Mouse (Mus musculus): ENCODE results near the gene Fkbpl.
A peak's percentile ranks its signal among the peaks of the same experiment; 100 is the strongest.

Gene Fkbpl

DNA sequence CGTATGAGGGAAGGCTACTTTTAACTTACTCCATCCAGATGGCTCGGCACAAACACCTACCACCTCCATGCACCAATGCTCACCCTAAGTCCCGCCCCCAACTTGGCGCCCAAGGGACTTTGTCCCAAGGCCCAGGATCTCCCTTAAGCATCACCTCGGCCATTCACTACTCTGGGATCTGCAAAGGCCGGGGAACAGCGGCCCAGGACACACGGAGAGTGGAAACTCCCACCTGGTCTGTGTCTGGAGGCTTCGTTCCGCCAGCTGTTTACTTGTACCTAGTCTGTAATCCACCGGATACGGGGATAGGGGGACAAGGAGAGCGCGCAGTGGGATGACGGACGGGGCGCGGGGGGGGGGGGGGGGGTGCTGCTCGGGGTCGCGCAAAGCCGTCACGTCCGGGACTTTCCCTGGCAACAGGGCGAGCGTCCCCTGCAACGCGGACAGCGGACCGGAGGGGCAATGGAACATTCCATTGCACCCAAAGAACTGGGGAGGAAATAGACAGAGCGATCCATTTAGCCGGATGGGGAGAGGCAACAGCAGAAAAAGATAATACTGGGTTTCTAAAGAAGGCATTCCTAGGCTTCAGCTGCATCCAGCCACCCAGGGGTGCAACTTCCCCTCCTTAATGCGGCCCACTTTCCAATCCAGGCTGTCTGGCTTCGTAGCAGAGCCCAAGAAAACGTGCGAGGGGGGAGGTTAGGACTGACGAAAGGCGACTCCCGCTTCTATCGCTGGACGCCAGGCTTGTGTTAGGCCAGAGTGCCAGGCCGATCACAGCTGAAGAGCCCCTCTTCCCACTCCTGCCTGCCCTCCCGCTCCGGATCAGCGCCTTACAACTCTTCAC, 17.2 kb upstream of the Fkbpl start:
- peak; percentile 86 to 88 for DNase-seq (ENCODE audit: low spot score in 2 of 2)

DNA sequence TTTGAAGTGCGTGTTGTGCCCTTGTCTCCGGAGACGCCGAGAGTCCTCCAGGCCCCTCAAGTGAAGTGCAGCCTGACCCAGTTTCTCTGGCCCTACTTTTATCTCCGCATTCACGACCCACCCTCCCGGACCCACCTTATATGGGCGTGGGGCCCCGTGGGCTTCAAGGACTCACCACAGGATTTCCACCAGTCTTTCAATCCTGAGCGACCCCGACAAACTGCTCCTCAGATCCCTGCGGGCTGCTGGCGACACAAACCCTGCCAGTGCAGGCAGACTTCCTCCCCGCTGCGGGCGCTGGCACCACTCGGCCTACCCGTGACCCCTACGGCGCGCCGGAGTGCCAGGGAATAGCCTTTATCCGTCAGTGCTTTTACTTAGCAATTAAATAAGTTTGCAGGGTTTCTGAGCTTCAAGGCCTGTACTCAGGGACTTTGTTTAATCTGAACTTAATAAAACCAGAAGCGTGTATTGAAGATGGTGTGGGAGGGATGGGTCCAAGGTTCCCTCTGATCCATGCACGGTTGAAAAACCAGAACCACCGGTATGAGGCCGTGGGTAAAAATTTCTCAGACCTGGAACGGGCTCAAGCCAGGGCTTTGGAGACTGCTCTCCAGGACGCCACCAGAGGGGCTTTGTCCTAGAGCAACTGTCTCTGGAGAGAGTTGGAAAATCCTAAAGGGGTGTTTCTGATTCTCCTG, 16.5 kb upstream of the Fkbpl start, which contains the start of gene Ppt2:
Gene Ppt2 (minus strand): TSS at position 568 of the 701 bp plus-strand sequence.
- peak in 1 of 2 experiments; percentile 50 for DNase-seq (ENCODE audit: low spot score in 2 of 2)

DNA sequence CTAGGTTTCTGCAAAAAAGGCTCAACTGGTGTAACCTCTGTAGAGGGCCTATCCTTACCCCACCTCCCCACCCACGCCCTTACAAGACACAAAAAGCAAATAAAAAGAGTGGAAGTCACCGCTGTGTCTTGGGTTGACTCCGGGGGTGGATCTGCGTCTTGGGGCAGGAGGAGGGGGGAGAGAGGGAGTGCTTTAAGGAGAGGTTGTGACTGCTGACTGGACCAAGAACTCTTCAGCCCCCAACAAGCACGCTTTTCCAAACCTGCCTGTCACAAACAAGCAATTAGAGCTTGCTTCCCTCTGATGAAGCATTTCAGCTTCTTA, 16.0 kb upstream of the Fkbpl start:
- no peak for DNase-seq (ENCODE audit: low spot score in 2 of 2)

DNA sequence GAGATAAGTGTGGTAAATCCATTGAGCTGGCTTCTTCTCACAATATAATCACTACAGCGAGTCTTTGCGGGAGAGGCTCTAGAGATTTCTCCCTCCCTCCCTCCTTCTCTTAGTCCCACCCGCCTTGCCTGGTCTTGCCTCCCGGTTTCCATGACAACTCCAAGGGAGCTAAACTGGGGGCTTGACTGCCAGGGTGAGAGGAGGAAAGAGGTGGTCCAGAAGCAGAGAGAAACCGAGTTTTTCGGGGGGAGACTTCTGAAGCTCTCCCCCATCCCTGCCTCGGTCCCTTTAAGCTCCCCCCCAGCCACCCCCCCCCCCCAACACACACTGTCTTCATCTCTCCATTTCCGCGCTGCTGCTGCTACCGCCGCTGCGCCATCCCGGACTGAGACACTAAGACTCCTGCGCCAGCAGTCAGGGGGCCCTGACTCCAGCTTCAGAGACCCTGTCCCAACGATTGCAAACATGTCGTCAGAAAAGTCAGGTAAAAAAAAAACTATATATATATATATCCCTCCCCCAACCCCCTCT, 15.3 kb upstream of the Fkbpl start, which contains the start of gene Prrt1:
Gene Prrt1 (plus strand): TSS at position 313 of the 531 bp plus-strand sequence.
- DNase-seq (ENCODE audit: low spot score in 2 of 2) = peak in 1 of 2 experiments; percentile 61

DNA sequence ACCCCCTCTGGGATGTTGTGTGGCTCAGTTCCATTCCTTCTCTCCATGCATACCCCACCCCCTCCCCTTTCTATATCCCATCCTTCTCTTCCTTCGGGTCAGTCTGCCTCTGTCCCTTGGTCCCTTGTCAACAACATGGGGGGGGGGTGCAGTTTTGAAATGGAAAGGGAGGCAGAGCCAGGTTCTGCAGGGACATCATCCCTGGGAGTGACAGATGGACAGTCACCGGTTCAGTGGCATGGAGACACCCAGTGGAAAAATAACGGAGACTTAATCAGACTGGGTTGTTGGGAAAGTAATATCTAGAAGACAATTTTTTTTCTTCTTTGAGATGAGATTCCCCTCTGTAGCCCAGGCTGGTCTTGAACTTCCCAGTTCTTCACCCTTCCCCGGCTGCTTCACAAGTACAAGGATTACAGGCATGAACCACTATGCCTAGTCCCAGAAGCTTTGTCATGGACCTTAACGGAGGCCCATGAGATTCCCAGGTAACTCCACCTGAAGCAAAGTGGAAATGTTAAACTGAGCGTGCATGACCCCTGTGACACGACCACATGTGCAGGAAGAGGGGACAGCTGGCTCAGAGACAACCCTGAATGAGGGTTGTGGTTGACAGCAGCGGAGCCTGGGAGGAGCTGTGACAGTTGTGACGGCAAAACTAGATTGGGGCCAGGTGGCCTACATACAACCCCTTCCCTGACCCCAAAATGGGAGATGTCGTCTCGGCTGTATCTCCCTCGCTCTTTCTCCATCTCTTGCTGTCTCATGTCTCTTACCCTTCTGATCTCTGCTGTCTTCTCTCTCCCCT, 14.6 kb upstream of the Fkbpl start:
- DNase-seq (ENCODE audit: low spot score in 2 of 2) = no peak

DNA sequence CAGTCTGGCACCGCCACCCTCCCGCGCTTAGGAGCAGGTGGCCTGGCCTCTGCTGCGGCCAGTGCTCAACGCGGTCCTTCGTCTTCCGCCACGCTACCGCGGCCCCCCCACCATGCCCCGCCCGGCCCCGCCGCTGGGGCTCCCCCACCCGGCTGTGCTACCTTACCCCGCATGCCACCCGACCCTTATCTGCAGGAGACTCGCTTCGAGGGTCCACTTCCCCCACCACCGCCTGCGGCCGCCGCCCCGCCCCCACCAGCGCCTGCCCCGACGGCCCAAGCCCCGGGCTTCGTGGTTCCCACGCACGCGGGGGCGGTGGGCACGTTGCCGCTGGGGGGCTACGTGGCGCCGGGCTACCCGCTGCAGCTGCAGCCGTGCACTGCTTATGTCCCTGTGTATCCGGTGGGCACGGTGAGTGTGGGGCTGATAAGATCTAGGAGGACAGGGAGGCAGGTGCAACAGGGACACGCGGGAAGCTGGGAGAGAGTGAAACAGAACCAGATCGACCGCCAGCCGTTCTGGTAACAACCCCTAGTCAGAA, 13.7 kb upstream of the Fkbpl start:
- peak in 1 of 2 experiments; percentile 41 for DNase-seq (ENCODE audit: low spot score in 2 of 2)

DNA sequence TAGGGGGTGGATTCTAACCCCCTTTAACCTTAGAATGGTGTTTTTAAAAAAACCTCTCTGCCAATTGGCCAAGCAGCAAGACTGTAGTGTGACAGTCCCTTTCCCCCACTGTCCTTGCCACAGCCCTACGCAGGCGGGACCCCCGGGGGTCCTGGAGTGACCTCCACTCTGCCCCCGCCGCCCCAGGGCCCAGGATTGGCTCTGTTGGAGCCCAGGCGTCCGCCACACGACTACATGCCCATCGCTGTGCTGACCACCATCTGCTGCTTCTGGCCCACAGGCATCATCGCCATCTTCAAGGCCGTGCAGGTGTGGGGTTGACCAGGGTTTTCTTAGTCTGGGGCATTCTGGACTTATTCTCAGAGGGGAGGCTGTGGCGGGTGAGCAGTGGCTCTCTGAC, 12.9 kb upstream of the Fkbpl start:
- DNase-seq (ENCODE audit: low spot score in 2 of 2) = peak in 1 of 2 experiments; percentile 30

DNA sequence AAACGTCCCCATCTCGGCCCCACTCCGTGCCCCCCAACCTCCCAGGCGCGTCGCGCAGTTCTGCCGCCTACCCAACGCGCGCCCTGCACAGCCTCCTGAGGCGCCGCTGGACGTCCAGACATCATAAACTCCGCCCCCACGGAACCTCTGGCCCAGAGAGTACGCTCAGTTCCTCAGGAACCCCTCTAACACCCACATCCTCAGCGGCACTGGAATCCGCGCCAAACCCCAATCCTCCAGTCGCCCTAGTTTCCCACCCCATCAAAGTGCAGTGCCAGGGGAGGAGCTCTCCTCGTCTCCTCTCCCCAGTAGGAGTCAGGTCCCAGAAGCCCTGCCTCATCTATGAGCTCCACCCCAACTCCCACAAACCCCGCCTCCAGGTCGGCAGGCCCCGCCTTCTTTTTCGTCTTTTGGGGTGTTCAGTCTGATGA, 12.3 kb upstream of the Fkbpl start:
- DNase-seq (ENCODE audit: low spot score in 2 of 2) = peak; percentile 79 to 85

DNA sequence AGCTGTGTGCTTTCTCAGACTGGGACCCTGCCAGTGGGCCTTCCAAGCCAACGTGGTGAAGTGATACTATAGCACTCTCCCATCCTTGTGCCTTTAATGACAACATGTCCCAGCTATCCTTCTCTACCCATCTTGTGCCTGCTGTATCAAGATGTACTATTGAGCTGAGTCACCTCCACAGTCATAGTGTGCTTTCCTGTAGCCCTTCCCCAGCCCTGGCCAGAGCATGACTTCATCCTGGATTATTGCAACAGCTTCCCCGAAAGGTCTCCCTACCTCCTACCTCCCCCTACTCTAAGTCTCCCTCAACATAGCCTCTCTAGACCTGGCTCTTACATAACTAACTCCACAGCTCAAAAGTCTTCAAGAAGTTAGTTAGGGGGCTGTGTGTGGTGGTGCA, 8.9 kb upstream of the Fkbpl start:
- DNase-seq (ENCODE audit: low spot score in 2 of 2) = no peak

DNA sequence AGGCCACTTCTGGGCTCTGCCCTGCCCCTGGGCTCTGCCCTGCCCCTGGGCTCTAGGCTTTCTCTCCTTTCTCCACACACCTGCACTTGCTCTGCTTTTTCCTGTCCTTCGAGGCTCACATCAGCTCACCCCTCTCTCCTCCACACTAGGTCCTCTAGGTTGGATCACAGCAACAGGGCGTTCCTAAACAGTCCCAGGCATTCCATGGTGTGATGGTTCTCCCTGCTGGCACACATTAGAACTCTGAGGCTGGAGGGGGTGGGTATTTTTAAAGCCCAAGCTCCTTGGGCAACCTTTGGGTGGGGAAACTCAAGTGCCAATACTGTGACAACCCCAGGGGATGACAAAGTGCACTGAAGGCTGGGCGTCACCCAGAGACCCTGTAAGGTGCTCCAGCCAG, 7.1 kb upstream of the Fkbpl start:
- DNase-seq (ENCODE audit: low spot score in 2 of 2) = no peak

DNA sequence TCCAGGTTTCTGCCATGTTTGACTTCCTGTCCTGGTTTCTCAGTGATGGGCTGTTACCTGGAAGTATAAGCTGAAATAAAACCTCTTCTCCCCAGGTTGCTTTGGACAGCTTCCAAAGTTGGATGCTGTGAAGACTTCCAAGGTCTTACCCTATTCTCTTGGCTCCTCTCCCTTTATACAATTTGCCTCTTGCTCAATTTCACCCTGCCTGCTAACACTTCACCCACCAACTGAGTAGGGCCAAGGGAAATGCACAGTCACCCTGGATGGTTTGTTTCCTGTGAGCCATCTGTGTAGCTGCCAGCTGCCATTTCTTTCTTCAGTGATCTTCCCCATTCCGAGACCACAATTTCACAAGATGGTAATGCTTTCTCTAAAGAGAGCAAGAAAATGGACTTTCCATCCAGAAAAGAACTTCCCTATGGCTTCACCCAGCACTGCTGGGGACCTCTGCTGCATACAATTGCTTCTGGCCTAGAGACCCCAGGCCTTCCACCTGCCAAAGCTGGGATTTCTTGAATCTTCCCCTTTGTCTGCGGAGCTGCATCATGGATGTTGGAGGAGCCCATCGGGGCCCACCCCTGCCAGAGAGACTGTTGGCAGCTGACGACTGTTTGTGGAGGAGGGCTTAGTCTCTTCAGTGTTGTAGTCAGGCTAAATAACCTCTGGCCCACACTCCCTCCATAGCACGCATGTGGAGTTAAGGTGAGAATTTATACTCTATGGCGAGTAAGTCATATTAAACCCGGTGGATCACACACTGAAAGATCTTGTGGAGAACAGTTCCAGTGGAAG, 4.9 kb upstream of the Fkbpl start:
- no peak for DNase-seq (ENCODE audit: low spot score in 2 of 2)

DNA sequence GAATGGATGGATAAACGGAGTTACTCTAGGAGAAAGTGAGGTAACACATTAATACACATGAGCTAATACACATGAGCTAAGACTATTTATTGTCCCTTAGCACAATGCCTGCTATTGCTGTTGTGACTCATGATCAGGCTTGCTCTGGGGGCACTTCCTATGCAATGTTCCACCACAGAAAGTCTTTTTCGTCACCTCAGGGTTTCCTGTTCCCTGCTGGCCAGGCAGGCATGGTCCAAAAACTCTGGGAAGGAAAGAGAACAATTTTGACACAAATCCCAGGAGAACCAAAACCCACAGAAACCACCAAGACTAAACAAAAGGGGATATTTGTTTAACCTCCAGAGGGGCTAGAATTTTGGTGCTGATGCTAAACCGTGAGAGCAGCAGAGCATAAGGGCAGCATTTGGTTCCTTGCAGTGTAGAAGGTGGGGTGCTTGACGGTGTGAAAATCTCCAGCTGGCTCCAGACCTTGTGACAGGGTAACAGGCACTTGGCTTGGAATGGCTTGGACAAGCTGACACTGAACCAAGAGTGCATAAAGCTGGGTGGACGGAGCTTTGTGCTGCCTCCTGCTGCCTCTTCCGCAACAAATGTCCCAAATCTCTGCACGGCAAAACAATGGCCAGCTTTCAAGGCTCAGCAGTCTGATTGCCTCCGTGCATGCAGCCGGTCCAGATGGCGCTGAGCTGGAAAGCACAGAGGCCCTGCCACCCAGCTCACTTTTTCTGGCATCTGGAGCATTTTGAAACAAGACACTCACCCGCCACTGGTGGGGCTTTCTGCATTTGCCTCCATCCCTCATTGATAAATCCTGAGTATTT, 3.6 kb upstream of the Fkbpl start:
- DNase-seq (ENCODE audit: low spot score in 2 of 2) = no peak

DNA sequence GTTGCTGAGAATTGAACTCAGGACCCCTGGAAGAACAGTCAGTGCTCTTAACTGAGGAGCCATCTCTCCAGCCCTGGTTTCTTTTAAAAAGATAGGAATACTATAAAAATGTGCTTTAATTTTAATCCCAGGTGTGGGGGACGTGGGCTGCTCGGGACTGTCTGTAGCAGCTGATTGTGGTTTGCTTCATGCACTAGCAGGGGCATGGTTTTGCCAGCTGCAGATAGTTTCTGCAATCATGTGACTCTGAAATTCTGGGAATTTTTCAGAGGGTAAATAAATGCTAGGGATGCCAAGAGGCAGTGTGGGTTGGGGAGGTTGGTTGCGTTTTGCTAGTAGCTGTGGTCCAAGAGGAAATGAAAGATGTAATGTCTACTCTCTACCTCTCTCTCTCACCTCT, 2.6 kb upstream of the Fkbpl start:
- no peak for DNase-seq (ENCODE audit: low spot score in 2 of 2)

DNA sequence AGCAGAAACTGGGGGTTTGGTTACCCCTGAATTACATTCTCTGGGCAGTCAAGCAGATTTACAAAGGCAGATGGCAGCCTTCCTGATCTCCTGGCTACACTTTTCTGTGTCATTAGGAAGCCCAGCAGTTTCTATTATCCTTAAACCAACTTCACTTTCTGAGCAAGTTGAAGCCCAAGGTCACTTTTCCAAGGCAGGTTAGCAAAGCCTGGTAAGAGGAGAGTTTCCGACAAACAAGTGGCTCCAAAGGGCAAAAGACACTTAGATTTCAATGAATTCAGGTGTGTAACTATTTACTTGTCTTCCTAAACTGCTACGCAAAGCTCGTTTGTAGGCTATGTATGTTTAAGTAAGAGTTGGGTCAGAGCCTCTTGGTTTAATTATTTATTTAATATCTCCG, 1.2 kb upstream of the Fkbpl start:
- no peak for DNase-seq (ENCODE audit: low spot score in 2 of 2)

DNA sequence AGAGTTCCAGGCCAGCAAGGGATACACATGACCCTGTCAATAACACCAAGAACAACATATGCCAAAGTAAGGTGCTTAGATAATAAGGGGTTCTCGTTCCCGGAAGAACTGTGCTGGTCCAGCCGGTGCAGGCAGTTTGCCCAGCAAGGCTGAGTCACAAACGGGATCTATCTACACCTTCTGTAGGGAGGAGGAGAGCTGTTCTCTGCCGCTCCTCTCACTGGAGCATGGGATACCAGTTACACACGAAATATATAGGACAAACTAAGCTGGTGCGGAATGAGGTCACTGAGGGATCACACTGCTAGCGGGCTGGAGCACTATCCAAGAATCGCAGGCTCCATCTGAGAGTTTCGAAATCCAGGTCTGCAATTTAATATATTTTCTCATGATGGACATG, 620 bp upstream of the Fkbpl start:
- DNase-seq (ENCODE audit: low spot score in 2 of 2) = no peak

DNA sequence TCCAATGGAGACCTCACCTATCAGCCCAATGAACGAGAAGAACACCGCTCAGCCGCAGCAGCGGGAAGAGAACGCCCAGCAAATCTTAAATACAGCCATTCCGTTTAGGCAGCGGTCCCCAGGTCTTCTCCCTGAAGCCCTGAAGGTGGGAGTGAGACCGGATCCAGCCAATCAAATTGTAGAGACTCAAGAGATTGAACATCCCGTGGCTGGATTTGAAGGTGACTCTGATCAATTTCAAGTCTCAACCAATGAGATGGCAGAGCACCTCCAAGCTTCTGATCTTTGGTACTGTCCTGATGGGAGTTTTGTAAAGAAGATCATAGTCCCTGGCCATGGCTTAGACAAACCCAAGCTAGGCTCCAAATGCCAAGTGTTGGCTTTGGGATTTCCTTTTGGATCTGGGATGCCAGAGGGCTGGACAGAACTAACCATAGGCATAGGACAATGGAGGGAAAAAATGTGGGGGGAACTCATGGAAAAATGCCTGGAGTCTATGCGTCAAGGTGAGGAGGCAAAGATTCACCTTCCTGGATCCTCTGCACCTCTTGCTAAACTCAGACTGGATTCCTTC, 779 bp downstream of the Fkbpl start:
- no peak for DNase-seq (ENCODE audit: low spot score in 2 of 2)

DNA sequence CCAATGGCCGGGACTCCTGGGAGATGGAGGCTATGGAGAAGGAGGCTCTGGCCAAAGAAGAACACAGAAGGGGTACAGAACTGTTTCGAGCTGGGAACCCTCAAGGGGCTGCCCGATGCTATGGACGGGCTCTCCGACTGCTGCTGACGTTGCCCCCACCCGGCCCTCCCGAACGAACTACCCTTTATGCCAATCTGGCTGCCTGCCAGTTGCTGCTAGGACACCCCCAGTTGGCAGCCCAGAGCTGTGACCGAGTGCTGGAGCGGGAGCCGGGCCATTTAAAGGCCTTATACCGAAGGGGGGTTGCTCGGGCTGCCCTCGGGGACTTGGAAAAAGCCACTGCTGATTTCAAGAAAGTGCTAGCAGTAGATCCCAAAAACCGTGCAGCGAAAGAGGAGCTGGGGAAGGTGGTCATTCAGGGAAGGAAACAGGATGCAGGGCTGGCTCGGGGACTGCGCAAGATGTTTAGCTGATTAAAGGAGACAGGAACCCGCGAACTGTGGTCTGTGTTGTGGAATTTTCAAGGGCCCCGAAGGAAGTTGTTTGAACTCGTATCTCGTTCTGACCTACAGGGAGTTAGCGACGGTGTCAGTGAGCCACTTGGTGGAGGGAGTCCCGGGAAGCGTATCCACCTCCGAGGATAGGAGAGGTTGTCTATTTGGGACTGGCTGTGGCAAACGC, 1.4 kb downstream of the Fkbpl start:
- peak in 1 of 2 experiments; percentile 22 for DNase-seq (ENCODE audit: low spot score in 2 of 2)

DNA sequence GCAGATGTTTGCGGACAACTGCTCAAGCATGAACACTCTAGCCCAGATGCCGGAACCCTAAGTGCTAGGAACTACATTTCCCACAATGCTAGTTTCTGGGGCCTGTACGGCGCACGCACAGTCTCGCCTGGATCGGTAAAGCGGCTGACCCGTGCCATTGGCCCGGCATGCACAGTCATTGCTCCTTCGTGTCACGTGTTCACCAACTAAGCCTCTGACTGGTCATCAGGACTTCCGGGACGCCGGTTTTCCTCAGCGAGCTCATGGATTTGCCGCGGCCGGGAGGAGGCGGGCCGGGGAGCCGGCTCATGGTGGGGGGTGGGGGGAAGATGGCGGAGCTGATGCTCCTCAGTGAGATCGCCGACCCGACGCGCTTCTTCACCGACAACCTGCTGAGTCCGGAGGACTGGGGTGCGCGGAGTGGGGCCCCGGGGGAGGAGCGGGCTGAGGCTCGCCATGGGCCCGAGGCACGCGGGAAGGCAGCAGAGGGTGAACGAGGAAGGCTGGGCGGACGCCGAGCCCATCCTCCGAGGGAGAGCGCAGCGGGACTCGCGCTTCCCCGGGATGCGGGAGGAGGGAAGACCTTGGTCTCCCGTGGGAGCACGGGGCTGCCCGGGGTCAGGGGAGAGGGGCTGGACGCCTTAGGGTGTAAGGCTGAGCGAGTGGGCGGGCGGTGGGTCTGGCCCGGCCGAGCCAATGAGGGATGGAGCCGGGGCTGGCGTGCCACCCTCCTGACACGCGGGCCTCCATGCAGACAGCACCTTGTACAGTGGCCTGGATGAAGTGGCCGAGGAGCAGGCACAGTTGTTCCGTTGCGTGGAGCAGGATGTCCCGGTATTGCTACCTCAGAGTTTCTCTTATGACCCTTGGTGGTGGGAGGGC, 2.6 kb downstream of the Fkbpl start, which contains the start of gene Atf6b:
Gene Atf6b (plus strand): TSS at position 241 of the 882 bp plus-strand sequence.
- DNase-seq (ENCODE audit: low spot score in 2 of 2) = peak; percentile 95 to 98
